Mouse (Mus musculus) megakaryocyte, embryonic 14.5 days (primary cell): Measurements from ENCODE around the gene Olfr963. TPM values are rescaled to one million over a fixed set of nuclear protein-coding genes. Genes with fewer than 3 reads are reported as not detected.

Experiments used
- H3K27me3 ChIP-seq: replicated peaks from 2 replicates; pipeline ENCODE3; 2012; ENCODE audit warnings: inconsistent platforms
- H3K36me3 ChIP-seq: replicated peaks from 2 replicates; pipeline ENCODE3; 2012; ENCODE audit warnings: low read length, inconsistent platforms, mixed read lengths
- H3K4me1 ChIP-seq: 2 replicates; pipeline ENCODE4 v1.6.1; 2012; ENCODE audit warnings: inconsistent platforms
- H3K4me3 ChIP-seq: replicated peaks from 2 replicates; pipeline ENCODE3; 2012; ENCODE audit warnings: moderate library complexity, mild to moderate bottlenecking, inconsistent platforms
- H3K9me3 ChIP-seq: 2 replicates; pipeline ENCODE4 v1.6.1; 2012; ENCODE audit warnings: inconsistent platforms
- FLI1 ChIP-seq: IDR thresholded peaks from 2 replicates; pipeline ENCODE4 v1.6.1; 2012; ENCODE audit warnings: low read length, inconsistent platforms, mixed read lengths
- GATA1 ChIP-seq: IDR thresholded peaks from 3 replicates; pipeline ENCODE4 v1.6.1; 2012; ENCODE audit warnings: mixed read lengths, low read length, inconsistent platforms, borderline replicate concordance
- polyA plus RNA-seq: library from polyadenylated mRNA; stranded (reverse); fragments of >175 nt; gene quantifications from 2 replicates; pipeline ENCODE4 v1.2.3, GENCODE M21; 2012; ENCODE audit warnings: low replicate concordance; ENCODE audit not compliant: insufficient read depth

Olfr963 gene
- polyA plus RNA-seq = not detected in 2 replicates

DNA sequence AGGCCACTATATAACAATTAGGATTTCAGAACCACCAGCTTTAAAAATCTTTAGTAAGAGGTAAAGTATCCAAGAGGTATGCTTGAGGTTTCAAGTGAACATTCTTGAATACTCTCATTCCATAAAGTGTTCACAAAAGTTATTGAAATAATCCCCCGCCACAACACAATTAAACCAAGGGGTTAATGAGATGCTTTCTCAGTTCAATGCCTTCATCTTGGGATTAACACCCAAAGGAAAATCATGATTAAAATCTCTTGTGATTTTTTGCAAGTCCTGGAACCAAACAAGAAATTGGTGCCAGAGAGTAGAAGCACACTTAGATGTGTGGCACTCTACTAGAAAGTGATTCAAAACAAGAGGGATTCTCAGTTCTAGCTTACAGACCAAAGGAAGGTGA is at the start of gene Olfr963:
Gene Olfr963 (plus strand): TSS at position 301 of the 400 bp plus-strand sequence.
- TF ChIP-seq GATA1 (no peak), FLI1 (no peak)
- H3K9me3 ChIP-seq = peaks cover 14% of the 10 kb centered on the region; the same call in 1 of the 2 replicates
- H3K27me3 ChIP-seq = no peaks in the 10 kb centered on the region

DNA sequence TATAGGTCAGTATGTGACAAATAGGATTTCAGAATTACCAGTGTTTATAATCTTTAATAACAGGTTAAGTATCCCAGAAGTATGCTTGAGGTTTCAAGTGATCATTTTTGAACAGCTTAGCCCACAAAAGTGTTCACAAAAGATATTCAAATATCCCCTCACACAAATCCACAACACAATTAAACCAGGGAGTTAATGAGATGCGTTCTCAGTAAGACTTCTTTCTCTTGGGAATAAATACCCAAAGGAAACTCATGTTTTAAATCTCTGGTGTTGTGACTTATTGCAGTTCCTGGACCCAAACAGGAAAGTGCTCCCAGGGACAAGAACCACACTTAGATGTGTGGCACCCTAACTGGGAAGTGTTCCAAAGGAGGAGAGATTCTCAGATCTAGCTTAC is 45.9 kb upstream of the Olfr963 start, which contains the start of gene Olfr960:
Gene Olfr960 (plus strand): TSS at position 301 of the 400 bp plus-strand sequence.
- Histone ChIP-seq H3K4me1 (no peaks in the 10 kb centered on the region), H3K27me3 (no peaks in the 10 kb centered on the region), H3K36me3 (no peaks in the 10 kb centered on the region), H3K4me3 (no peak within 1 kb of the TSS), H3K9me3 (no peaks in the 10 kb centered on the region)
- TF ChIP-seq GATA1 (no peak), FLI1 (no peak)

More for the DNA sequence above, at the start of gene Olfr963:
- H3K4me3 ChIP-seq = no peak within 1 kb of the TSS
- H3K36me3 ChIP-seq = no peaks in the 10 kb centered on the region
- no peaks in the 10 kb centered on the region for H3K4me1 ChIP-seq

DNA sequence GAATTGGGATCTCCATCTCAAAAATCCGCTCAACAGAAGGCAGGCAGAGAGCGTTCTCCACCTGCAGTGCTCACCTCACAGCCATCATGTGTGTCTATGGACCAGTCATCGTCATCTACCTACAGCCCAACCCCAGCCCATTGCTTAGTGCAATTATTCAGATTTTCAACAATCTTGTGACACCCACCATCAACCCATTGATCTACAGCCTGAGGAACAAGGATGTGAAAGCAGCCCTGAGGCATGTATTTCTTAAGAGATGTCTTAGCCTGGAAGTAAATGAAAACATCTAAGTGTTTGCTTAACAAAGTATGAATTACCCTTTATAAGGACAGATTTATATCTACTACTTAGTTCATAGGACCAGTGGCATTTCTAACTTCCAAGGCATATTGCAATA is 43.2 kb upstream of the Olfr963 start:
- Histone ChIP-seq H3K9me3 (no peaks in the 10 kb centered on the region), H3K4me3 (no peak overlapping the region), H3K4me1 (no peaks in the 10 kb centered on the region), H3K27me3 (no peaks in the 10 kb centered on the region), H3K36me3 (no peaks in the 10 kb centered on the region)
- TF ChIP-seq GATA1 = no peak

DNA sequence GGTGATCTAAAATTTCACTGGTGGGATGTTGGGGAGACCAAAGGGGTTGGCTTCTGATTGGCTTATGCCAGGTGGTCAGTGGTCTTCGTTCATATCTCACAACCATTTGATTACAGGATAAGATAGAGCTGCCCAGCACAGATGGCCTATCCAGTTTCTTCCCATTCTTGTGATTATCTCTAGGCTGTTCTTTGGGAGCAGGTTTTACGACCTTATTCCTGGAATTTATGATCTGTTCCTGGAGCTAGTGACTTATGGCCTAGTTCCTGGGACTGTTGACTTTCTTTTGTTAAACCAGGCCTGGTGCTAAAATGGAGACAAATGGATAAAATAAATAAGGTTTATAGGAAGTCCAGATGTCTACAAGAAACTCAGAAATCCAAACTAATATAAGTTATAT is 42.3 kb upstream of the Olfr963 start:
- no peaks in the 10 kb centered on the region for H3K36me3 ChIP-seq
- TF ChIP-seq GATA1 (no peak), FLI1 (no peak)
- H3K4me3 ChIP-seq = no peak overlapping the region
- no peaks in the 10 kb centered on the region for H3K4me1 ChIP-seq
- no peaks in the 10 kb centered on the region for H3K27me3 ChIP-seq
- H3K9me3 ChIP-seq = no peaks in the 10 kb centered on the region

DNA sequence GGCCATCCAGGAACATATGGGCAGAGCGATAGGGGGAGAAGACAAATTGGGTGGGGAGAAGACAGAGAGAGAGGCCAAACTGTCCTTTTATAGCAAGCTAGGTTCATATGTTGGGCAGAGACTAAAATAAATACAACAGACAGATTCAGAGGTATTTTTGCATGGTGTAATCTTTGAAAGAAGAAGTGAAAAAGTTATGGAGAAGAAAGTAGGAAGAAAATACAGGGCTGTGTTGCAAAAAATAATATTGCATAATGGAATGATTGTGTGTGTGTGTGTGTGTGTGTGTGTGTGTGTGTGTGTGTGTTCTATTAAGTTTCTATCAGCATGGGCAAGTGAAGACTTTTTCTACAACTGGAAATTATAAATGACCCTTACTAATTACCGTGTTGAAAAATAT is 37.9 kb upstream of the Olfr963 start:
- H3K27me3 ChIP-seq = no peaks in the 10 kb centered on the region
- H3K4me3 ChIP-seq = no peak overlapping the region
- H3K36me3 ChIP-seq = no peaks in the 10 kb centered on the region
- TF ChIP-seq GATA1 = no peak
- TF ChIP-seq FLI1 = no peak
- no peaks in the 10 kb centered on the region for H3K9me3 ChIP-seq
- H3K4me1 ChIP-seq = no peaks in the 10 kb centered on the region

DNA sequence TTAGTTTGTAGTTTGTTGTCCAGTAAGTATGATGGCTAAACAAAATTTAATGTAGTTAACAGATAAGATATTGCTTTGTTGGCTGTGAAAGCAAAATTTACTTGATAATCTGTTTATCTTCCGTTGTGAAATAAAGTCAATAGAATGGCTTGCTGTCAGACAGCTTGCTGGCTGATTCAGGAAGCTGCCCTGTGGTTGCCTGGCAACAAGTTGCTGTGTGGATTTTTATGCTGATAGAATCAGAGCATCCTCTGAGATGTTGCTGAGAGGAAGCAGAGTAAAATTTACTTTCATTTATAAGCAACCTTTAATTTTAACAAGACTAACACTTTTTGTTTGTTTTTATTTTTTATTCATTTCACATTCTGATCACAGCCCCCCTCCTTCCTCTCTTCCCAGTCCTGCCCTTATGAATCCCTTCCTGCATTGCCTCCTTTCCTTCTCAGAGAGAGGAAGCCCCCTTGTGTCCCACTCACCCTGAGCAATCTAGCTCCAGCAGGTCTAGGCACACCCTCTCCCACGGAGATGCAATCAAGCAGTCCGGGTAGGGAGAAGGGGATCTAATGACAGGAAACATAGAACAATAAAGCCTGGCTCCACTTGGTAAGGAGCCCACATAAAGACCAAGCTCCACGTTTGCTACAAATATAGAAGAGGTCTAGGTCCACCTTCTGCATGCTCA is 33.0 kb upstream of the Olfr963 start:
- no peaks in the 10 kb centered on the region for H3K27me3 ChIP-seq
- no peak for TF ChIP-seq GATA1
- TF ChIP-seq FLI1 = no peak

DNA sequence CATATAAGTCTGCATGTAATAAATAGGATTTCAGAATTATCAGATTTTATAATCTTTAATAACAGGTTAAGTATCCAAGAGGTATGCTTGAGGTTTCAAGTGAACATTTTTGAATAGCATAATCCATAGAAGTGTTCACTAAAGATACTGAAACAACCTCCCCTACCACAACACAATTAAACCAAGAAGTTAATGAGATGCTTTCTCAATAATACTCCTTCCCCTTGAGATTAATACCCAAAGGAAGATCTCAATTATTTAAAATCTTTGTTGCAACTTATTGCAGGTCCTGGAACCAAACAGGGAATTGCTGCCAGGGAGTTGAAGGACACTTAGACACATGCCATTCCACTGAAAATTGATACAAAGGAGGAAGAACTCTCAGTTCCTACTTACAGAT is 22.2 kb upstream of the Olfr963 start, which contains the start of gene Olfr961:
Gene Olfr961 (plus strand): TSS at position 301 of the 400 bp plus-strand sequence.
- Histone ChIP-seq H3K9me3 (no peaks in the 10 kb centered on the region), H3K36me3 (no peaks in the 10 kb centered on the region), H3K4me1 (no peaks in the 10 kb centered on the region), H3K27me3 (no peaks in the 10 kb centered on the region), H3K4me3 (no peak within 1 kb of the TSS)
- TF ChIP-seq FLI1 (no peak), GATA1 (no peak)

More for the DNA sequence above, 33.0 kb upstream of the Olfr963 start:
- H3K36me3 ChIP-seq = no peaks in the 10 kb centered on the region
- no peaks in the 10 kb centered on the region for H3K4me1 ChIP-seq
- no peak overlapping the region for H3K4me3 ChIP-seq
- no peaks in the 10 kb centered on the region for H3K9me3 ChIP-seq

DNA sequence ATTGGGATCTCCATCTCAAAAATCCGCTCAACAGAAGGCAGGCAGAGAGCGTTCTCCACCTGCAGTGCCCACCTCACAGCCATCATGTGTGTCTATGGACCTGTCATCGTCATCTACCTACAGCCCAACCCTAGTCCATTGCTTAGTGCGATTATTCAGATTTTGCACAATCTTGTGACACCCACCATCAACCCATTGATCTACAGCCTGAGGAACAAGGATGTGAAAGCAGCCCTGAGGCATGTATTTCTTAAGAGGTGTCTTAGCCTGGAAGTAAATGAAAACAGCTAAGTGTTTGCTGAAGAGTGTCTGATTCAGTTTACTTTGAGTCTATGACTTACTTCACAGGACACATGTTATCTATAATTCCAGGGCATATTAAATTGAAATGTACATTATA is 19.6 kb upstream of the Olfr963 start:
- H3K27me3 ChIP-seq = no peaks in the 10 kb centered on the region
- H3K9me3 ChIP-seq = no peaks in the 10 kb centered on the region
- TF ChIP-seq GATA1 (no peak), FLI1 (no peak)
- no peaks in the 10 kb centered on the region for H3K4me1 ChIP-seq
- no peaks in the 10 kb centered on the region for H3K36me3 ChIP-seq
- H3K4me3 ChIP-seq = no peak overlapping the region

DNA sequence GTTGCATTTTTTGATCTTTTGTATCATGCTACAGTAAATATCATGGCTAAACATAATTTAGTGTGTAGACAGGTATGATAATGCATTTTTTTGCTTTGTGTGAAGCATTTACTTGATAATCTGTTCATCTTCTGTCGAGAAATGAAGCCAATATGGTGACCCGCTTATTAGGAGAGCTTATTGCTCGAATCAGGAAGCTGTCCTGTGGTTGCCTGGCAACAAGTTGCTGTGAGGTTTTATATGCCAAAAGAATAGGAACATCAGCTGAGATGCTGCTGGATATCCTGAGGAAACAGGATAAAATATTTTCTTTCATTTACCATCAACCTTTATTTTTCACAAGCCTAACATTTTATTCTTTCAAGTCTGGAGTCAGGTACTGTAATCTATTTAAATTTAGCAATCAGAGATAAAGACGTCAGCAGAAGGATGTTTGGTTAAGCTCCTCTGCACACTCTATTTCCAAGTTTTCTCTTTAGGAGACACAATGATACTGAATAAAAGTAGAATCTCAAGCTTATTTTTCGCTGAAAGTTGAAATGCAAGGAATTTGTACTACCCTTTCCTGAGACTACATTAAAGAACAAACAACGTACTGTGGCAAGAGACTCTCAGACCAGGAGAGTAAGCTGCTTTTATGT is 12.1 kb upstream of the Olfr963 start:
- Histone ChIP-seq H3K27me3 (no peaks in the 10 kb centered on the region), H3K4me1 (no peaks in the 10 kb centered on the region), H3K9me3 (no peaks in the 10 kb centered on the region), H3K36me3 (no peaks in the 10 kb centered on the region), H3K4me3 (no peak overlapping the region)
- TF ChIP-seq GATA1 = no peak
- TF ChIP-seq FLI1 = no peak

DNA sequence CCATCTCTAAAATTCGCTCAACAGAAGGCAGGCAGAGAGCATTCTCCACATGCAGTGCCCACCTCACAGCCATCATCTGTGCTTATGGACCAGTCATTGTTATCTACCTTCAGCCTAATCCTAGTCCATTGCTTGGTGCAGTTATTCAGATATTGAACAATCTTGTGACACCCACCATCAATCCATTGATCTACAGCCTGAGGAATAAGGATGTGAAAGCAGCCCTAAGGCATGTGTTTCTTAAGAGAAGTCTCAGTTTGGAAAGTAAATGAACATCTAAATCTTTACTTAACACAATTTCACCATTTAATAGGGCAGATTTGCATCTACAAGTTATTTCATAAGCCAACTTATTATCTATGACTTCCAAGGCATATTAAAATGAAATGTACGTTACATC is 2.7 kb downstream of the Olfr963 start:
- H3K27me3 ChIP-seq = no peaks in the 10 kb centered on the region
- H3K4me3 ChIP-seq = no peak overlapping the region
- no peaks in the 10 kb centered on the region for H3K4me1 ChIP-seq
- H3K36me3 ChIP-seq = no peaks in the 10 kb centered on the region
- TF ChIP-seq GATA1 = no peak
- no peak for TF ChIP-seq FLI1
- 0 out of 2 replicates have a peak, but pooled peaks cover under 1% of the 10 kb centered on the region for H3K9me3 ChIP-seq

DNA sequence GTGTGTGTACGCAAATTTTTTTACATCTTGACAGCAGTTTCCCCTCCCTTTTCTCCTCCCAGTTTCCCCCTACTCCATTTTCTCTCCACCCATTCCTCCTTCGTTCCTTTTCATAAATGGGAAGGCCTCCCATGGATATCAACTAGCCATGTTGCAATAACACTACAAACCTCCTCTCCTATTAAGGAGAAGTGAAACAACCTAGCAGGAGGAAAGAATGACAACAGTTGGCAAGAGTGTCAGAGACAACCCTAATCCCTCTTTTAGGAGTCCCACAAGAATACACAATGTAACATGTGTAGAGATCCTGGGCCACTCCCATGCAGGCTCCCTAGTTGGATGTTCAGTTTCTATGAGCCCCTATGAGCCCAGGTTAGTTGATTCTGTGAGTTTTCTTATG is 7.8 kb downstream of the Olfr963 start:
- TF ChIP-seq GATA1 (no peak), FLI1 (no peak)
- H3K9me3 ChIP-seq = no peaks in the 10 kb centered on the region
- no peak overlapping the region for H3K4me3 ChIP-seq
- no peaks in the 10 kb centered on the region for H3K36me3 ChIP-seq
- H3K27me3 ChIP-seq = no peaks in the 10 kb centered on the region
- H3K4me1 ChIP-seq = no peaks in the 10 kb centered on the region
